Mouse (Mus musculus): ENCODE data around the gene Ptprb.

Ptprb gene

DNA sequence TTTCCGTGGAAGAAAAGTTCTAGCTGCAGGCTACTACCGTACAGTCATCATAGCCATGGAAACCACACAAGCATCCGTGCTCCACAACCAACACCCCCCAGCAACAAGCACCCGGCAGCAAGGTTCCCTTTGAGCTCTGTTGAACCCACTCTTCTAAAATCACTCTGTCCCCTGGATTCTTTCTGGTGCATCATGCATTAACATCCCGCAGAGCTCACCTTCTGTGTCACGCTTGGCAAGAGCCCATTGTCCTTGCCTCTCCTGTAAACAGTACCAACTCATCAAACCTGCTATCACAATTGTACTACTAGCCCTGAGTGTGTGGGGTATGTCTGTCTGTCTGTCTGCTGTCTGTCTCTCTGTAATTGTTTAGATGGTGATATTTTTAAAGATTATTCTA, 98.8 kb downstream of the Ptprb start:
- DNase-seq (ENCODE audit: low read depth, low spot score) = no peak

DNA sequence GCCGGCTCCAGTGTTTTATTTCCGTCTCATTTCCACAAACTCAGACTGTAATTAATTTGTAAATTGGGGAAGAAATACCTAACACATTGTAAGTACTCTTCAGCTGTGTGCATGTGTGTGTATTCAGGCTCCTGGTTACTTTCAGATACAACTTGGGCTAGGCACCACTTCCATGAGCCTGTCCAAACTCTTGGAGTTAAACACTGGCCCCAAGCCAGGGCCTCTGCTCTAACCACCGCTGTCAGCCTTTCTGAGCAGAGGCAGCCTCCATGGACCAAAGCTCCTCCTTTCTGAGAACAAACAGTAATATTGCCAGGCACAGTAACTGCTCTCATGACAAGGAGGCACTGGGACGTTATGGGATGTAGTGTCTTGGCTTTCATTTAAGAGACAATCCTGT, 101.5 kb downstream of the Ptprb start:
- DNase-seq (ENCODE audit: low read depth, low spot score) = no peak

DNA sequence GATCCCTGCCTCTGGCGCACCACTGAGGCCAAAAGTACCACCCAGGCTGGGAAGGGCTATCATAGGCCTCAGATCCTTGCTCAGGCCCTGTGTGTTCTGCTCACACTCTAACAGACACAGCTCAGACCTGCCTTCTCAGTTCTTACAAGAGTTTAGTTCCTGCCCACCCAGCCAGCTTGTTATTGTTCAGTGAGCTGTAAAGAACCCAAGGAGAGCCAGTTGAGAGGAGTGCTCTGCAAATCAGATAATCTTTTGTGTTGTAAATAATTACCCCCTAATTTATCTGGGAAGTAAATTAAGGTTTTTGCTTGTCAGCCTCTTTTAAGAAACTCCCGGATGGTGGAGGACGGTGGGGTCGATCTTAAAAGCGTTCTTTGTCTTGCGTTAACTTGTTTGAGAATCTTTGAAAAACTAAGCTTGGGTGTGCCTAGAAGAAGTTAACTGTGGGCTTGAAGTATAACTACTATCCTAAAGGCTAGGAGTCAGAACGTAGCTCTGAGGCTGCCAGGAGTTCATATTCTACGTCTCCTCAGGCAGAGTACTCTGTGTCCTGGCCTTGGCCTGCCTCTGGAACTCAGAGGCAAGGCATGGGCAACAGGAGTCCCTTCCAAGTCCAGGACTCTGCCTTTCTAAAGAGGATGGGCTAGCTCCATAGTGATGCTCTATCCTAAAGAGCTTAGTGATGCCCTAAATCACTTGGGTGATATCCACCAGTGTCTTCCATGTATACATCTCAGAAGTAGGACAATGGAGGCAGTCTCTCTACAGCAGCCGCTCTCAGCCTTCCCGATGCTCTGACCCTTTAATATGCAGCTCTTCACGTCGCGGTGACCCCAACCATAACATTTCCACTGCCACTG, 107.7 kb downstream of the Ptprb start:
- no peak for DNase-seq (ENCODE audit: low read depth, low spot score)

DNA sequence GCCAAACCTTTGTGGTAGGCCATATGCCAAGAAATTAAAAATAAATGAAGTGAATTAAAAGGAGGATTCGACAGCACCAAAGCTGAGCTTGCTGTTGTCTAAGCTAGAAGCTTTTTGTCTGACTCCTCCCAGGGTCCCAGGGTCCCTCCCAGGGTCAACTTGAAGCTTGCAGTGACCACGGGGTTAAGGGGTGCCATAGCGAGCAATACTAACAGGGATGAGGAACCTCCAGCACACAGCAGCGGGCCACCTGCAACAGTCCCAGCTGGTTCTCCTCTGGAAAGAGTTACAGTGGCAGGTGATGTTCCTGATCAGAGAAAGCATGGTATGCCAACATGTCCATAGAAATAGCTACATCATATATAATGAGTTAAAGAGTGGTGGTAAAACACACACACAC, 109.1 kb downstream of the Ptprb start:
- no peak for DNase-seq (ENCODE audit: low read depth, low spot score)

DNA sequence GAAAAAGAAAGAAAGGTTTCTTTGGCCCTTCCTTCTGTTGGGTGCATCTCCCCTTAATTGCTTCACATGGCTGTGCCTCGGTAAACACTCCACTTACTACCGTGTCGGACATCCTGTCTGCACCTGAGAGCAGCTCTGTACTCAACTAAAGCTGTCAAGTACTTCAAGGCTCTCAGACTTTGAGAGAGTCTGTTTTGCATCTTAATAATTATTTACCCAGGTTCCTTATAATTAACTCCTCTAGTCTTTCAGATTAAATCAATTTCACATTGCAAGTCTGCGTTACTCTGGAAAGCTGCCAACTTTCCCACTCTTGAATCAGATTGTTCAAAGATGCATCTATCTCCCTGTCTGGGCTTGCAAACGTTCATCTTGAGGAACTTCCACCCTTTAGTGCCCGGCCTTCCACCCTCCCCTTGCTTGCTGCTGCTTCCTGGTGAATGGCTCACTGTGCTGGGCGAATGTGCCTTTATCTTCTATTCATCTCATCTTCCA, 111.1 kb downstream of the Ptprb start:
- DNase-seq (ENCODE audit: low read depth, low spot score) = no peak

DNA sequence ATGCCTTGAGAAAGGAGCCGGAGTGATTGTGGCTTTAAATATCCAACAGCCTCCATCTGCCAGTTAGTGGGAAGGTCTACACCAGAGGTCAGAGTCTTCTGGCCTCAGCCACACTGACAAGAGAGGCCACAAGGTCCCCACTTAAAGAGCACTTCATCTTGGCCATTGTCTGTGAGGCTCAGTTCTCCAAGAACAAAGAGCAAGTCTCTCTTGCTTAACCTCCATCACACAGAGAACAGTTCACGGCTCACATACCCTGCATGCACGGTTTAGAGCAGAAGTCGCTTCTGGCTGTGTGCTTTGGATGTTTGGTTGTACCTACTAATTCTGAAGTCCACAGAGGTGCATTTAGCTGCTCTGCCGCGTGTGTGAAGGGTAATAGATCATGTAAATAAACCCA, 113.5 kb downstream of the Ptprb start:
- no peak for DNase-seq (ENCODE audit: low read depth, low spot score)

DNA sequence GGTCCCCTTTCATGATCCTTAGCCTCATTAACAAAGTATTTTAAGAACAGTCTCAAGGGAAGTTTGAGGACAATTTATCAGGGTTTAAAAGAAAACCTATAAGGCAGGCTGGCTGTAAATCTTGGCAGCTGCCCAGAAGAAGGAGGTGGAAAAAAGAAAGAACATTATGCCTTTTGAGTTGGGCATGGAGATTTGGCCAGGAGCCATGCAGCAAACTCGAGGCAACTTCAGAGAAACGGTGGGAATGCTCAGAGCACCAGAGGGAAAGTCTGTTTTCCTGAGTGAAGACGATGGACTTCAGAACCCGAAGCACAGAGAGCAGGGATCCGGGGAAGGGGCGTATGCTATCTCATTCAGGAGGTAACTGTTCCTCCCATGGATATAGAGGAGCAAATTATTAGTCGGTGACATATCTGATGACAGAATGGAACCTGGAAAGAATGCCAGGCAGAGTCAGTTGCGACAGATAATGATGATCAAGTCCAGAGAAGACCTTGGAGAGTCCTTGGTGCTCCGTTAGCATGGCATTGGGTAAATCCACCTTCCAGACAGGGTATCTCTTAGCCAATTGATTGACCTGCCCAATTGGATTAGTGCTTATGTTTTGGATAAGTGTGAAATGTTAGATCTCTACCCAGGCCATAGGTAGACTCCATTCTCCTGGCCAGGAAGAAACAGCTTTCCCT, 118.6 kb downstream of the Ptprb start:
- DNase-seq (ENCODE audit: low read depth, low spot score) = no peak

DNA sequence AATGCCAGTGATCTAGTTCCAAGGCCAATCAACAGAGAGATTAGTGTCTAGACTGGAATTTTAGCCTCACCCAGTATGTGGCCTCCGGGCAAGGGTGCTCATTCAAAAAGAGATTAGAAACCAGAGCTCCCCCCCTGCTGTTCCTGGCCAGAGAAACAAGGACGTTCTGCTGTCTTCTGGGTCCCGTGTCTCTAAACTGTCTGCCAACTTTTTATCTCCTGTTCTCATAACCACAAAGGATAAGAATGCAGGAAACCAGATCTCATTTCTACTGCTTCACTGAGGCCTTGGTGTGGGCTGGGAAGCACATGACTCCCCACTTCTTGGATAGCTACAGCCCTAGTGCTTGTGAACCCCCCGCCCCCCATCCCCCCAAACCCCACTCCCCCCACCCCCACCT, 119.3 kb downstream of the Ptprb start:
- DNase-seq (ENCODE audit: low read depth, low spot score) = no peak

DNA sequence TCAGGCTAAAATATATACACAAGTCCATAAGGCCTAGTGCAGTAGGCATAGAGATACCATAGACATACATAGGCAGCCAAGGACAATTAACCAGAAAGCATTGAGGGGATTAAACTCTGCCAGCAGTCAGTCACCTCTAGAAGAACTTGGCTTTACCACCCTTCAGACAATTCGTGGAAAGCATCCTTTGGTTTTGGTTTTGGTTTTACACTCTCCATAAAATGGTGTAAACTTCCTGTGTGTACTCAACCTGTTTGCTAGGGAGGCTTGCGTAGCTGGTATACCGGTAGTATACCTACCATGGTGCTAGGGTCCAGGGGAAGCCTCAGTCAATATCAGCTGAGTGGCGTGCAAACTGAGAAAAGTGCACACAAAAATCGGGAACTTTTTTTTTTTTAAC, 121.0 kb downstream of the Ptprb start:
- no peak for DNase-seq (ENCODE audit: low read depth, low spot score)

DNA sequence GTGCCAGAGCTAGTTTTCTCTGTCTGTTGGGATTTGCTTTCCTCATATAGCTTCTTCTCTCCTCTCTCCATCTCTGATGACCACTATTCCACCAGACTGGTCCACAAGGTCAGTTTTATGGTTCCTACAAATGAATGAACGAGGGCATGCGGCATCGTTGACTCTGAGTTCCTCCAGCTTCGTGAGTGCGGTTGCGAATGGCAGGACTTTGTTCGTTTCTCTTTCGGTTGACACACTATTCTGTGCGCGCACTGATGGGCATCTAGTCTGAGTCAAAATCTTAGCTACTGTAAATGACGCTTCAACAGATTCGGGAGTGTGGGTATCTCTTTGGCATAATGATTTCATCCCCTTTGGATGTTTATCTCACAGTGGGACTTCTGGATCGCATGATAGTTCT, 121.6 kb downstream of the Ptprb start:
- DNase-seq (ENCODE audit: low read depth, low spot score) = no peak

DNA sequence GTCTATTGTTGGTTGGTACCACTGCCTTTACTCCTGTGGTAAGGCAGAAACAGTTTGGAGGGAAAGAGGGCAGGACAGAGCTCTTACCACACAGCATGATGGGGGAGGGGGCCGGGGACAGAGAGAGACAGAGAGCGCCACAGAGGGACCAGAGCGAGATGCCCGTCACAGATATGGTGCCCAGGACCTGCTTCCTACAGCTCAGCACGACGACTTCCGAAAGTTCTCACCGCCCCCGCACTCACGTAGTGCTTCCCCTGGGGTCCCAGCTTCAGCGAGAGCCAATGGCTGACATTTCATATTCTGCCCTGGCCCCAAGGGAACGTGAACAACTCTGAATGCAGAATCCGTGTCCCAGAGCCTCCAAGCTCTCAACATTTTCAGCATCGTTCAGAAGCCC, 122.2 kb downstream of the Ptprb start:
- no peak for DNase-seq (ENCODE audit: low read depth, low spot score)

DNA sequence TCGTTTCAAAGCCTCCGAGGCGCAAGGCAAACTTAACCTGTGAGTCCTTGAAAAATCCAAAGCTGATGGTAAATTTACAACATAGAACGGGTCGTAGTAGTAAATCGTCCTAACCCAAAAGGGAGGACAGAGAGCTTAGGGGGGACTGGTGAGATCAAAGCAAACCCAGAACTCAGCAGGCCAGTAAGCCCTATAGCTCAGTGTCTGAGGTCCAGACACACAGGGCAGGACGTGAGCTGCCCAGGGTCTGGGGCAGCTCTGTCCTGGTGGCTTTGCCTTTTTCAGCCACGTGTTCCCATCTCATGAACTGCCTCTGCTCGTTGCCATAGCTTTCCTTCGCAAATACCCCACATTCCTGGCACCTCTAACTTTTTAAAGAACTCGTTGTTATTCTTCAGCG, 122.7 kb downstream of the Ptprb start:
- no peak for DNase-seq (ENCODE audit: low read depth, low spot score)

DNA sequence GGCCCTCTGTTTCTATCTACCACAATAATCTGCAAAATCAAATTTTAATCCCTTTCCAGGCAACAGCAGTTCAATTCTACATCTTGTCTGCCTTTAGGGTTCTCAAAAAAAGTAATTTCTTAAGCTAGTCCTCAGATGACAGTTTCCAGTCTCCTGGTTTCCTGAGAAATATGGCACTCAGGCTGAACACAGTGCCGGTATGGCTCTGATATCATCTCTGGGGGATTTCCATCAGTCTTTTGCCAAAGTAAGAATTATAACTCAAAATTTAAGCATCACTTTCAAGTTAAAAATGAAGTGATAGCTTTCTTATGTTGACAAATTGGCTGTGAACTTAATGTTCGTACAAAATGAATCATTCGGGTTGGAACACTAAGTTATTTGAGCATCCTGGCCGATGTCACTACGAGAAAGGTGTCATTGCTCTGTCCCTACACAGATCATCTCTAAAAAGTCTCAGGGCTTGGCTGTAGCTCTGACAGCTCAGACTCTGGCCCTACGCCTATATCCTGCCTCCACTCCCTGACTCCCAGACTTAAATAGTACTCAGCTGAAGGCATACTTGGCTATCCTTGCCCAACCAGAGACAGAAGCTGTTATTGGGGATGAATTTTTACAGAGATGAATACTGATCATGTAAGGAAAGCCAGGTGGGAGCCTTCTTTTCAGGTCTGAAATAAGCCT, 127.6 kb downstream of the Ptprb start:
- DNase-seq (ENCODE audit: low read depth, low spot score) = no peak

DNA sequence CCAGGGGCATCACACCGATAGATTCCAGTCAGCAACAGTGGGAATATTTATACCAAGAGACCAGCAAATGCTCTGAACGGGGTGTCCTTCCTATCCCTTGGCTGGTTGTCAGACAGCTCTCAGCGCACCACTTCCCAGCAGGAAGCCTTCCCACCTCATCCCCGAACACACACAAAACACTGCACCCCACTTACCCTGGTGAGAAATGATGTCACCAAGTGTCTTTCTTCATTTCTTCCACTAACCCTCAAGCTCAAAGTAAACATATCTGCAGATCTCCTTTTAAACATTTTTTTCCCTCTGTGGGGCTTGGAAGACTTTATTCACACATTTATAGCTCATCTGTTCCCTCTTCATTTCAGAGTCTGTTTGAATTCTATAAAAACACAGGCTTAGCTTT, 128.4 kb downstream of the Ptprb start:
- DNase-seq (ENCODE audit: low read depth, low spot score) = no peak

DNA sequence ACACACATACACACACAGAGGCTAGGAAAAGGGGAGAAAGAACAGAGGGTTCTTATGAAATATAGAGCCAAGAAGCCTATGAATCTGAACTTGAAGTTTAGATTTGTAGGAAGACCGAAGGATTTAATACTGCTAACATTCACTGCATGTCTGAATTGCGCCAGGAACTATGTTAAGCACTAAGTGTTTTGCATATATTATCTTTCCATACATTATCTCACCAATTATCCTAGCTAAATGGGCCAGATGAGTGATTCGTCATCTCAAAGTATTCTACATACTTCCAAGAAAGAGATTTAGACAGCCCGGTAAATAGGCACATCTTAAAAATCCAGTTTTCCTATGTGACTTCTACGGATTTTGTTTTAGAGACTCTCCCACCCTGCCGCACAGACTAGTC, 129.7 kb downstream of the Ptprb start:
- DNase-seq (ENCODE audit: low read depth, low spot score) = no peak

DNA sequence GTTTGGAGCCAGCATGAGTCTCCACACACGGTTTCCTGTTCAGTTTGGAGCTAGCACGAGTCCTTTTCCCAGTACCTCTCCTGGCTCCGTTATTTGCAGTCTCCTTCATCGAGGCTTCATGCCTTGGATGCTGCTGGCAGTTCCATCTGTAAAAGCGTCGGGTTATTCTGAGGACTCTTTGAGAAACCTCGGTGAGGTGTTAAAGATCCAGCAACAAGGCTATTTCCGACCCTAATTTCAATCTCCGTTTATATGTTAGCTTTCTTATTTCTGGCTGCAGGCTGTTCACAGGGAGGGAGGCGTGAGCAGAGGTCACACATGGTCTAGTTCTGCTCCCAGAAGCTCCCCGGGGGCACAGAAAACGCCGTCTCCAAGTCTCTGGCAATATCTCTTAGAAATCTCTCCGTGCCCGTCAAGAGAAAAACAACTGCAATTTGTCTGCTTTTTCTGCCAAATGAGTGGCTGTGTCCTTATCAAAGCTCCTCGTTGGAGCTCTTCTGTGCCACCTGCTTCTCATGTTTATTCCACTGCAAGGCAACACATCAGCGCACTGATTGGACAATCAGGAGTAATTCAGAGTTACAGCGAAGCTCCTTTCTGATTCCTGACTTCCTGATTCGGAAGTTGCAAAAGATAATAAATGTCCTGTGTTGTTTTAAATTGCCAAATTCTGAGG, 132.5 kb downstream of the Ptprb start:
- no peak for DNase-seq (ENCODE audit: low read depth, low spot score)

DNA sequence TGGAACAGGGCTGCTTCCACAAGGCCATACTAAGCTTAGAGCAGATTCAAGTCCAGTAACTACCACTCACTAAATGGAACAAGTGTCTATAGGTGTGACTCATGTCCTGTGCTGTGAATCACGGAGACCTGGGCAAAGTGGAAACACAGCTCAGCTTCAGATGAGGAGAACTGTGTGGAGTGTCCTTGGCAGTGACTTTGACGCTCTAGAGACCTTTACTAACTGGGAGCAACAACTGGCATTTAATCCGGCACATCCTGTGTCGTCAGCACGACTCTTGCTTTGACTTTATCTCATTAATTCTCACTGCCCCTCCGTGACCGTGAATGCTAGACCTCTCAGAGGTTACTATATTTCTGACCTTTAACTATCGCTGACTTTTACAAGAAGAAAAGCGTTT, 135.5 kb downstream of the Ptprb start:
- no peak for DNase-seq (ENCODE audit: low read depth, low spot score)

DNA sequence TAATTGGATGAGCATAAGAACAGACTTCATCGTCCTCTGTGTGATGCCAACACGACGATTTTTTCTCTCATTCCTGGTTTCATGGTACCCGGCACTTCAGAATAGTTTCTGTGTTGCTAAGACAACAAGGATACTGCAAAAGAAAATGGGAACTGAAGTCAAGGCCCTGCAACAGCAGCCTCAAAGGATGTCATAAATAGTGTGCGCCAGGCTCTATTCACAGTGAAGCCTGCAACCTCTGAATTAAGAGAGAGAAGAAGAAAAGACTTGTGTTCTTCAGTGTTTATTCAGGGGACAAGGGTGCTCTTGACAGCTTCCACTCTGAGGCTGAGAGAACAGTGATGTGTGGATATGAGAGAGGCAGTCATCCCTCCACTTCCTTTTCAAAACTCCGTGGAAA, 140.8 kb downstream of the Ptprb start:
- no peak for DNase-seq (ENCODE audit: low read depth, low spot score)

DNA sequence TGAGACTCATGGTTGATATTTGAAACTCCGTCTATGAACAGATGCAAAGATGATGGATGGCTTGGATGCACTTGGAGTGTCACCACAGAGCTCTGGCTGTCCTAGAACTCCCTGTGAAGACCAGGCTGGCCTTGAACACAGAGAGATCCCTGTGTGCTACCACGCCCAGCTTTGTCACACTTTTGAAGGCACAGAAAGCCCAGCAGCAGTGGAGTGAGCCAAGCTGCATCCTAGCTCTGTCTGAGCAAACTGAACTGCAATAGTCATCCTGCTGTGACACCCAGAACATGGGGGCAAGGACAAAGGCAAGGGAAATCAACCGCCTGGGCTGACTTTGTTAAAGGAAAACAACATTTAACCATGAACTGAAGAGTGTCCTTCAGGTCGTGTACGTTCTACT, 141.4 kb downstream of the Ptprb start:
- DNase-seq (ENCODE audit: low read depth, low spot score) = no peak

DNA sequence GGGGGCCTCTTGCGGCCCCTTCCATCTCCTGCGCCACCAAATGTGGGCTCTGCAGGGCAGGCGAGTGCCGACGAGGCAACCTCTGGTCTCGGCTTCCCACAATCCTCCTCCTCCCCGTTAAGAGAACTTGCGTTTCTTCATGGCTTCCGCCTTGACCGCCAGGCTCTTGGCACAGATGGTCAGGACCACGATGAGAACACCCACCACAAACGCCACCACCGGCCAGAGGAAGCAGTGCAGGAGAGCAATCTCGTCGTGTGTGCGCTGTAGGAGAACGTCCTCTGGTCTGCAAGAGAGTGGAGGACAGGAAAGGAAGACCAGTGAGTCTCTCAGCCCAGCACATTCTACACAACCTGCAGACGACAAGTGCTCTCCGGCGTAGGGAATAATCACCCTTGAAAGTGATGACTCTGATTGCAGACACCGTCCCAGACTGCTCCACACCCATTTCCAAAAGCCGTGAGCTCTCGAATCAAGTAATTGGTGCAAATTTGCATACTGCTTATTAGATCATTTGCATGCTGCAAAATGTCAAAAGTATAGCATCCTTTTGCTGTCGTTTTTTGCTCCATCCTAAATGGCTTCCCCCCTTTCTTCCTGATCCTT, 142.9 kb downstream of the Ptprb start:
- no peak for DNase-seq (ENCODE audit: low read depth, low spot score)

DNA sequence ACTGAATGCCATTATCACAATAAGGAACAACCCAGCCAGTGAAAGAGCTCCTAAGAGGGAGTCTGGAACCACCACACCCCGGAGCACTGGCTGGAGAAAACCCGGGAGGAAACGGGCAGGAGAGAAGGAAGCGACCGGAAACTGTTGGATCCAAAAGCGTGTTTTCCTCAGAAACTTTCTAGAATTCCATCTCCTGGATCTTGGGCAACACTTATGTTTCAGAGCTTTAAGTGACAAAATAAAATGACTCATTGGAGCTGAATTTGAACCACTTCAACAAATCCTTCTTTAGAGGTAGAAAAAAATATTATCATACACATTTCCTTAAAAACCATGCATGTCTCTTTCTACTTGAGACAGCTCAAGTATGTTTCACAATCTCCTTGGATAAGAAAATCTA, 145.7 kb downstream of the Ptprb start:
- DNase-seq (ENCODE audit: low read depth, low spot score) = no peak

DNA sequence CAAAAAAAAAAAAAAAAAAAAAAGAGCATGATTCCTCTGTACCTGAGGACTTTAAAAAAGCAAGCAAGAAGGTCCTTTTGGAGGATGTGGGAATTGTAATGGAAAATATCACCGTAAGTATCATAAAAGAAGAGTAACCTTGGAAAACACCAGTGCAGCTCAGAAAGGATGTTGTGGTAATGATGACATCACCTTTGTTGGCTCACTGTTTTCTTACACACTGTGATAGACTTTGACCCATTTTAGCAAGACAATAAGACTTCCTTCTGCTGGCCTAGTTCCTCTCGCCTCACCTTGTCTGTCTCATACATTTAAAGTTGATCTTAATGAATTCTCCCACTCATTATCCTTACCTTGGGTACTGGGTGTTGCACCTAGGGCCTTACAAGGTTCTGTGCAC, 147.2 kb downstream of the Ptprb start:
- no peak for DNase-seq (ENCODE audit: low read depth, low spot score)
